12 mouse cellular contexts compared by ENCODE assay signal in the genomic region with DNA sequence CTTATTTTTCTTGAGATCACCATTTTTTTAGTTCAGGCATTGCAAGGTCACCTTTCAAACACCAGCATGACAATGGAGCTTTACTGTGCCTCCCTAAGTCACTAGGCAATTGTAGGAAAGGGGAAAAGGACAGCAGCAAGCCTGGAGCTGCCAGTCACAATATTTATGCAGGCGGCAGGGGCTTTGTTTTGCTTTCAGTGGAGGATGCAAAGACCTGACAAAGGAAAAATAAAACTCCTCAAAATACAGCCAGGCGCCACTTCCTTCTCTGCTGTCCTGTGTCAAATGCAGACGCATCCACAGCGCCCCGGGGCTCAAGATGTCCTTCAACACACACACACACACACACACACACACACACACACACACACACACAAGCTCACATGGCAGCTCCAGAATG.
DNase-seq lines count a peak whose midpoint lies in the region; ATAC-seq and TF ChIP-seq lines count a peak whose summit lies in the region.
"Had no signal": no experiment of that assay in that cellular context is flagged by ENCODE, and none has a peak within 500 bp of the region (broad histone marks: within the 10 kb centered on the region; RNA-seq: fewer than 3 reads in every experiment).

No protein-coding gene starts in this region.

- H3K27ac ChIP-seq in forebrain, embryonic 14.5 days (ENCODE audit: low read depth, low read length) = no peak overlapping the region
- no peak overlapping the region for H3K27ac ChIP-seq in forebrain, embryonic 15.5 days (replicated peaks)
- H3K27ac ChIP-seq in kidney, embryonic 14.5 days (ENCODE audit: low read depth, low read length) = no peak overlapping the region
- no peak overlapping the region for H3K27ac ChIP-seq in ES-Bruce4 (ENCODE audit: insufficient read depth, low read length)
- peak overlapping the region; percentile 41; the same call in 1 of the 2 replicates for H3K27ac ChIP-seq in embryonic facial prominence, embryonic 10.5 days (replicated peaks)
- H3K27ac ChIP-seq: limb, embryonic 12.5 days had no signal

- no peaks in the 10 kb centered on the region for H3K9me3 ChIP-seq in forebrain, embryonic 14.5 days (replicated peaks; ENCODE audit: control insufficient read depth, low read length)
- no peaks in the 10 kb centered on the region for H3K9me3 ChIP-seq in forebrain, embryonic 15.5 days
- 0 out of 2 replicates have a peak, but pooled peaks cover 3% of the 10 kb centered on the region for H3K9me3 ChIP-seq in kidney, embryonic 14.5 days (ENCODE audit: control insufficient read depth, low read length)
- no peaks in the 10 kb centered on the region for H3K9me3 ChIP-seq in ES-Bruce4 (replicated peaks; ENCODE audit: control insufficient read depth, insufficient read depth, low read length, poor library complexity, severe bottlenecking)
- no peaks in the 10 kb centered on the region for H3K9me3 ChIP-seq in embryonic facial prominence, embryonic 10.5 days
- H3K9me3 ChIP-seq: limb, embryonic 12.5 days had no signal

- intact Hi-C loops in gastrocnemius, postnatal 14 days (cut with DNase I; ENCODE audit: low total_unique reads) = no loop called here

- no peak for TF ChIP-seq CTCF in ES-Bruce4 (IDR thresholded peaks at IDR 0.05; ENCODE audit: low read depth, low read length)

- TF ChIP-seq POLR2A in ES-Bruce4 (IDR thresholded peaks at IDR 0.05; ENCODE audit: insufficient read depth, low read length) = no peak

- 33% methylated on average over 5 of the region's 5 CpGs for WGBS in forebrain, embryonic 14.5 days
- WGBS in forebrain, embryonic 15.5 days = 27% methylated on average over 5 of the region's 5 CpGs
- 9% methylated on average over 5 of the region's 5 CpGs for WGBS in kidney, embryonic 14.5 days
- WGBS in embryonic facial prominence, embryonic 10.5 days = 35% methylated on average over 5 of the region's 5 CpGs

- H3K4me1 ChIP-seq in forebrain, embryonic 14.5 days (ENCODE audit: control insufficient read depth, insufficient read depth, low read length) = no peaks in the 10 kb centered on the region
- H3K4me1 ChIP-seq in forebrain, embryonic 15.5 days = 0 out of 2 replicates have a peak, but pooled peaks cover 3% of the 10 kb centered on the region
- H3K4me1 ChIP-seq in kidney, embryonic 14.5 days (ENCODE audit: control insufficient read depth, insufficient read depth, low read length) = peaks cover 30% of the 10 kb centered on the region; the same call in 1 of the 2 replicates
- peaks cover 5% of the 10 kb centered on the region for H3K4me1 ChIP-seq in ES-Bruce4 (ENCODE audit: control insufficient read depth, insufficient read depth, low read length)
- H3K4me1 ChIP-seq in embryonic facial prominence, embryonic 10.5 days = peaks cover 49% of the 10 kb centered on the region

- TF ChIP-seq EP300 in ES-Bruce4 (IDR thresholded peaks at IDR 0.05; ENCODE audit: insufficient read depth, low read depth, low read length) = peak; percentile 49; the same call in 1 of the 2 replicates

- DNase-seq in forebrain, embryonic 14.5 days (ENCODE audit: low spot score) = peak; percentile 28
- DNase-seq in kidney, postnatal 14 days = no peak
- DNase-seq in embryonic facial prominence, embryonic 10.5 days (ENCODE audit: low spot score) = no peak
- DNase-seq in B cell, adult 2 months = no peak
- no peak for DNase-seq in gastrocnemius, postnatal 14 days
- DNase-seq: gastrocnemius, postnatal 10 days; lung, postnatal 4 days; thymus, postnatal 25 days had no signal

- ATAC-seq in forebrain, embryonic 14.5 days = no peak
- no peak for ATAC-seq in forebrain, embryonic 15.5 days (replicated peaks)
- 0 out of 2 replicates have a peak, but pooled peaks have one; percentile 46 for ATAC-seq in kidney, embryonic 14.5 days (ENCODE audit: low FRiP score, low TSS enrichment)

- H3K4me2 ChIP-seq in forebrain, embryonic 14.5 days (ENCODE audit: low read length) = no peak overlapping the region
- H3K4me2 ChIP-seq in forebrain, embryonic 15.5 days (replicated peaks) = no peak overlapping the region
- no peak overlapping the region for H3K4me2 ChIP-seq in kidney, embryonic 14.5 days (replicated peaks; ENCODE audit: low read depth, low read length)
- H3K4me2 ChIP-seq: limb, embryonic 12.5 days had no signal

- no peak overlapping the region for H3K9ac ChIP-seq in forebrain, embryonic 14.5 days (ENCODE audit: low read length)
- H3K9ac ChIP-seq in forebrain, embryonic 15.5 days (replicated peaks) = no peak overlapping the region
- H3K9ac ChIP-seq in kidney, embryonic 14.5 days (ENCODE audit: low read depth, low read length) = no peak overlapping the region
- no peak overlapping the region for H3K9ac ChIP-seq in ES-Bruce4 (ENCODE audit: low read depth, poor library complexity, severe bottlenecking)
- H3K9ac ChIP-seq: limb, embryonic 12.5 days had no signal

- H3K36me3 ChIP-seq in forebrain, embryonic 14.5 days (ENCODE audit: control insufficient read depth, insufficient read depth, low read length) = no peaks in the 10 kb centered on the region
- H3K36me3 ChIP-seq in forebrain, embryonic 15.5 days = no peaks in the 10 kb centered on the region
- no peaks in the 10 kb centered on the region for H3K36me3 ChIP-seq in kidney, embryonic 14.5 days (ENCODE audit: control insufficient read depth, insufficient read depth, low read length)
- no peaks in the 10 kb centered on the region for H3K36me3 ChIP-seq in ES-Bruce4 (ENCODE audit: control insufficient read depth, insufficient read depth, low read length, poor library complexity, severe bottlenecking)
- no peaks in the 10 kb centered on the region for H3K36me3 ChIP-seq in embryonic facial prominence, embryonic 10.5 days (replicated peaks)
- H3K36me3 ChIP-seq: limb, embryonic 12.5 days had no signal

- no peaks in the 10 kb centered on the region for H3K27me3 ChIP-seq in forebrain, embryonic 14.5 days (replicated peaks; ENCODE audit: control insufficient read depth, insufficient read depth, low read length)
- no peaks in the 10 kb centered on the region for H3K27me3 ChIP-seq in forebrain, embryonic 15.5 days
- H3K27me3 ChIP-seq in kidney, embryonic 14.5 days (ENCODE audit: control insufficient read depth, insufficient read depth, low read length) = no peaks in the 10 kb centered on the region
- no peaks in the 10 kb centered on the region for H3K27me3 ChIP-seq in ES-Bruce4 (ENCODE audit: control insufficient read depth, insufficient read depth, low read length, poor library complexity, severe bottlenecking)
- no peaks in the 10 kb centered on the region for H3K27me3 ChIP-seq in embryonic facial prominence, embryonic 10.5 days (replicated peaks; ENCODE audit: low read depth, poor library complexity, severe bottlenecking)
- H3K27me3 ChIP-seq: limb, embryonic 12.5 days had no signal

- H3K4me3 ChIP-seq in forebrain, embryonic 14.5 days (ENCODE audit: low read depth, low read length) = no peak overlapping the region
- no peak overlapping the region for H3K4me3 ChIP-seq in forebrain, embryonic 15.5 days
- no peak overlapping the region for H3K4me3 ChIP-seq in kidney, embryonic 14.5 days (ENCODE audit: low read length)
- H3K4me3 ChIP-seq in ES-Bruce4 (ENCODE audit: low read depth, low read length) = no peak overlapping the region
- no peak overlapping the region for H3K4me3 ChIP-seq in embryonic facial prominence, embryonic 10.5 days
- H3K4me3 ChIP-seq: limb, embryonic 12.5 days had no signal
